Mouse (Mus musculus): ENCODE measurements around the gene Tjp2. TPM values are rescaled to one million over a fixed set of nuclear protein-coding genes. Genes with fewer than 3 reads are reported as not detected.

Gene Tjp2
- polyA plus RNA-seq, 2 experiments from 2014 or later = 4.2 to 4.6 TPM

GRCm38 (mm10) chr19:24054265-24054664 lies 170.6 kb downstream of the Tjp2 start:
- ATAC-seq = no peak

DNA sequence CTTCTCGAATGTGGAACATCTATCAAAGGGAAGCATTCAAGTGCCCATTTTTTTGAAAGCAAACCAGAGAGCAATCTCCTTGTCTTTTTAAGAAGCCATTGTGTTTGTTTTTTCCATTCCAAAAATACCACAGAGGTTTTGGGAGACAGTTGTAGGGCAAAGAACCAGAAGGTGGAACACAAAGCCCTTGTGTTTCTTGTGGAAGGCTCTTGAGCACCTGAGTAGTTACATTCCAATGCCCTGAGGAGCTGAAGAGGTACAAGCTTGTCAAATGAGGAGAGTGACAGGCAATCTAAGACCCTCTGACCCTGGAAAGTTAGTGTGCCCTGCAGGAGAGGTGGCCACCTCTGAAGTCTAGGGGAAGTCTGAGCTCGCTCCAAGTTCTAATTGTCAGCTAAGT lies 174.3 kb downstream of the Tjp2 start:
- no peak for ATAC-seq

DNA sequence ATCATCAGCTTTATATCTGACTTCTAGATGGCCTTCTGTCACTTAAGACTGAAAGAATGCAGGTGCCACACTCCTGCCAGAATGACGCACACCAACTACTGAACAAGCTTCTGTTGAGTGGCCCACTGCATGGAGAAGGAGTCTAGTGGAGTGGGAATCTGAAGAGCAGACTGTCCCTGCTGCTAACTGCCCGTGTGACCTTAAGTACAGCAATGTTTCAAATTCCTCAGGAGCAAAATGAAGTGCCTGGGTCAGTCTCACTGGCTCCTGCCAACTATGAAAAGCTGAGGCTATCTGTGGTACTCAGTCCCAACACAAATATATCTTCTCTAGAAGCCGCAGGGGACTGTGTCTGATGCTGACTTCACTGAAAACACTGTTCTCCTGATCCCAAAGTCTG lies 175.5 kb downstream of the Tjp2 start:
- no peak for ATAC-seq

DNA sequence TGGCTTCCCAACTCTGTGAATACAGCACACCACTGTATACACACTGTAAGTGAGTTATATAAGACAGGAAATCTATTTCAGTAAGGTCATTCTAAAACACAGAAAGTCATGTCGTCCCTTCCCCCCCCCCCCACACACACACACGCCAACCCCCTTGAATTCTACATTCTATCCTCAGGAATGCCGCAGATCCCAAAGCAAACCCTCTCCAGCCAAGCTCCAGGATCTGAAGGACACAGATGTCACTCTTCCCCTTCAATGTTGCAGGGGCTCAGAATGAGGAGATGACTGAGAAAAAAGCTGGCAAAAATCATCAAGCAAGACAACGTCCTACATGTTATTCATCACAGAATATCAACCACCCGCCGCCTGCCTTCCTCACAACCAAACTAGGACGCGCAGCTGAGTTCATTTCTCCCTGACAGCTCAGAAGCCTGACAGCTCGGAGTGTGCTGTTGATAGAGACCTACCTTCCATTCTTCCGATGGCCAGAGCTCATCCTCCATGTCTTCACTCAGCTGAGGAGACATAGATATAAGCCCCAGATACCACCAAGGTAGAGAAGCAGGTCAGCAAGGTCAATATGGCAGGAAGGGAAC lies 178.3 kb downstream of the Tjp2 start:
- no peak for ATAC-seq

Other genes starting within 250 kb of the Tjp2 start
- gene Fam189a2, start 194.0 kb downstream of the Tjp2 start, polyA plus RNA-seq (2017; shearing (Covaris generic)) = not detected
- 10 to 100 TPM; 13.2 to 16.9 TPM for gene Fxn, start 55.6 kb upstream of the Tjp2 start, polyA plus RNA-seq (2017; shearing (Covaris generic))

All from CD4-positive, CD25-positive, alpha-beta regulatory T cell, adult 4 months (primary cell).